23 mouse cellular contexts compared by ENCODE assay signal in the genomic region with DNA sequence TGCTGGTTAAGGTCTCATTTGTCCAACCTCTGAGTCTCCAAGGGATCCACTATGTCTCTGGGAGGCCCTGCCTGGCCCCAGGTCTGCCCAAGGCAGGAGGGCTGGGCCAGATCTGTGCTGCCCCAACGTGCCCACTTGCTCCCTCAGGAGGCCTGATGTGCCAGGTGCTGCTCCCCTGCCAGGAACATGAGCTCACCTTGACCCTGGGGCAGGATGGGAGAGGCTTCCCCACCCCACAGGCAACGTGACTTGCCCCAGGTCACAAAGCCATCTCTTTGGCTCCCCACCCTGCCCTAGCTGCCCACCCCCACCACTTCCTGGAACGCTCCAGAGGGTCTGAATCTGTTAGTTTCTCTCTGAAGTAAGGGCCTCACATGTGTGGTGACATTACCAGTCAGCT. TPM values are rescaled to one million over a fixed set of nuclear protein-coding genes. Genes with fewer than 3 reads are reported as not detected.
DNase-seq lines count a peak whose midpoint lies in the region; ATAC-seq lines count a peak whose summit lies in the region.
"Had no signal": no experiment of that assay in that cellular context is flagged by ENCODE, and none has a peak within 500 bp of the region (broad histone marks: within the 10 kb centered on the region; RNA-seq: fewer than 3 reads in every experiment).

No protein-coding gene starts in this region.

- H3K9ac ChIP-seq in forebrain, embryonic 14.5 days (ENCODE audit: low read length), result no peak overlapping the region
- no peak overlapping the region for H3K9ac ChIP-seq in liver, embryonic 12.5 days
- H3K9ac ChIP-seq in liver, embryonic 13.5 days, result no peak overlapping the region
- H3K9ac ChIP-seq: kidney, embryonic 15.5 days; midbrain, embryonic 13.5 days; neural tube, embryonic 12.5 days had no signal

- H3K4me2 ChIP-seq in forebrain, embryonic 14.5 days (ENCODE audit: low read length), result no peak overlapping the region
- no peak overlapping the region for H3K4me2 ChIP-seq in liver, embryonic 12.5 days
- H3K4me2 ChIP-seq in liver, embryonic 13.5 days, result no peak overlapping the region
- H3K4me2 ChIP-seq: heart, embryonic 11.5 days; kidney, embryonic 15.5 days; midbrain, embryonic 13.5 days; neural tube, embryonic 12.5 days had no signal

- peaks cover 23% of the 10 kb centered on the region for H3K4me1 ChIP-seq in forebrain, embryonic 10.5 days
- no peaks in the 10 kb centered on the region for H3K4me1 ChIP-seq in forebrain, embryonic 14.5 days (ENCODE audit: control insufficient read depth, insufficient read depth, low read length)
- H3K4me1 ChIP-seq in liver, embryonic 12.5 days, result peaks cover 37% of the 10 kb centered on the region
- H3K4me1 ChIP-seq in liver, embryonic 13.5 days (replicated peaks), result peaks cover 37% of the 10 kb centered on the region
- H3K4me1 ChIP-seq: neural tube, embryonic 12.5 days had no signal

- 58% methylated on average over 3 of the region's 3 CpGs for WGBS in forebrain, embryonic 10.5 days
- 68% methylated on average over 3 of the region's 3 CpGs for WGBS in forebrain, embryonic 14.5 days
- WGBS in liver, embryonic 12.5 days (ENCODE audit: insufficient replicate concordance), result 23% methylated on average over 3 of the region's 3 CpGs
- WGBS in liver, embryonic 13.5 days (ENCODE audit: insufficient replicate concordance), result 24% methylated on average over 3 of the region's 3 CpGs

- no peak for DNase-seq in forebrain, embryonic 10.5 days (ENCODE audit: extremely low spot score, low spot score)
- no peak for DNase-seq in forebrain, embryonic 14.5 days (ENCODE audit: low spot score)
- DNase-seq in liver (no peak), ES-CJ7 (ENCODE audit: low read depth, low spot score) (peak; percentile 41)
- no peak for DNase-seq in liver, embryonic 13.5 days
- DNase-seq in spleen, postnatal 36 days (ENCODE audit: low spot score in 2 of 2), result no peak
- DNase-seq in left cerebral cortex, adult 11 months (ENCODE audit: low spot score), result no peak
- DNase-seq: adrenal gland, postnatal 36 days; cerebellum, adult 9-10 months; gastrocnemius, adult 2 months; kidney, adult 11 months; kidney, postnatal 4 days; right cerebral cortex, postnatal 14 days; spleen, adult 18-20 months; thymus, adult 18-20 months; thymus, postnatal 4 days had no signal

- no peak for ATAC-seq in forebrain, embryonic 14.5 days
- ATAC-seq in liver, embryonic 12.5 days, result no peak
- ATAC-seq in liver, embryonic 13.5 days (ENCODE audit: low read depth), result no peak
- ATAC-seq: hindbrain, postnatal 0 days; midbrain, embryonic 13.5 days had no signal

- no peaks in the 10 kb centered on the region for H3K36me3 ChIP-seq in forebrain, embryonic 10.5 days (replicated peaks)
- H3K36me3 ChIP-seq in forebrain, embryonic 14.5 days (ENCODE audit: control insufficient read depth, insufficient read depth, low read length), result no peaks in the 10 kb centered on the region
- H3K36me3 ChIP-seq in liver, embryonic 12.5 days, result no peaks in the 10 kb centered on the region
- H3K36me3 ChIP-seq in liver, embryonic 13.5 days, result no peaks in the 10 kb centered on the region
- H3K36me3 ChIP-seq: kidney, embryonic 15.5 days; midbrain, embryonic 13.5 days; neural tube, embryonic 12.5 days had no signal

- H3K27me3 ChIP-seq in forebrain, embryonic 10.5 days (ENCODE audit: poor library complexity, severe bottlenecking), result peaks cover 25% of the 10 kb centered on the region
- no peaks in the 10 kb centered on the region for H3K27me3 ChIP-seq in forebrain, embryonic 14.5 days (replicated peaks; ENCODE audit: control insufficient read depth, insufficient read depth, low read length)
- 0 out of 2 replicates have a peak, but pooled peaks cover under 1% of the 10 kb centered on the region for H3K27me3 ChIP-seq in liver, embryonic 12.5 days (replicated peaks)
- no peaks in the 10 kb centered on the region for H3K27me3 ChIP-seq in liver, embryonic 13.5 days
- H3K27me3 ChIP-seq: kidney, embryonic 15.5 days; neural tube, embryonic 12.5 days had no signal

- H3K27ac ChIP-seq in forebrain, embryonic 10.5 days, result 0 out of 2 replicates have a peak overlapping the region, but pooled peaks have one; percentile 6
- no peak overlapping the region for H3K27ac ChIP-seq in forebrain, embryonic 14.5 days (ENCODE audit: low read depth, low read length)
- H3K27ac ChIP-seq in liver, embryonic 12.5 days, result peak overlapping the region; percentile 46; the same call in 1 of the 2 replicates
- H3K27ac ChIP-seq in liver, embryonic 13.5 days, result peak overlapping the region; percentile 47; the same call in 1 of the 2 replicates
- H3K27ac ChIP-seq: gastrocnemius, adult 2 months; hindbrain, postnatal 0 days; kidney, embryonic 15.5 days; macrophage; midbrain, embryonic 13.5 days; neural tube, embryonic 12.5 days had no signal

- no peaks in the 10 kb centered on the region for H3K9me3 ChIP-seq in forebrain, embryonic 10.5 days
- H3K9me3 ChIP-seq in forebrain, embryonic 14.5 days (replicated peaks; ENCODE audit: control insufficient read depth, low read length), result no peaks in the 10 kb centered on the region
- no peaks in the 10 kb centered on the region for H3K9me3 ChIP-seq in liver, embryonic 12.5 days (replicated peaks)
- H3K9me3 ChIP-seq in liver, embryonic 13.5 days (replicated peaks), result no peaks in the 10 kb centered on the region
- H3K9me3 ChIP-seq: kidney, embryonic 15.5 days; midbrain, embryonic 13.5 days; neural tube, embryonic 12.5 days had no signal

- no peak overlapping the region for H3K4me3 ChIP-seq in forebrain, embryonic 10.5 days
- H3K4me3 ChIP-seq in forebrain, embryonic 14.5 days (ENCODE audit: low read depth, low read length), result no peak overlapping the region
- no peak overlapping the region for H3K4me3 ChIP-seq in liver, embryonic 12.5 days
- no peak overlapping the region for H3K4me3 ChIP-seq in liver, embryonic 13.5 days (replicated peaks)
- H3K4me3 ChIP-seq: gastrocnemius, adult 2 months; kidney, embryonic 15.5 days; midbrain, embryonic 13.5 days; neural tube, embryonic 12.5 days had no signal

RNA-seq across cellular contexts. Expression of gene Tmem129, which starts 22.8 kb away (rescaled TPM):
- 38.0 and 39.5 TPM in 2 replicates for polyA plus RNA-seq in forebrain, embryonic 10.5 days (2016; fragmentation: Nextera tagmentation; extraction: Ambion mirVana)
- 35.8 and 39.5 TPM in 2 replicates for polyA plus RNA-seq in forebrain, embryonic 14.5 days (2014; fragmentation: Nextera tagmentation; extraction: Ambion mirVana)
- 26.4 and 27.3 TPM in 2 replicates for polyA plus RNA-seq in liver, embryonic 12.5 days (2016; fragmentation: Nextera tagmentation; extraction: Ambion mirVana)
- polyA plus RNA-seq in liver, embryonic 13.5 days (2015; fragmentation: Nextera tagmentation; extraction: Ambion mirVana), result 20.2 and 21.9 TPM in 2 replicates

RNA-seq across cellular contexts. Expression of gene Tacc3, which starts 23.1 kb away (rescaled TPM):
- polyA plus RNA-seq in forebrain, embryonic 10.5 days (2016; fragmentation: Nextera tagmentation; extraction: Ambion mirVana), result 349 TPM in 2 replicates
- polyA plus RNA-seq in forebrain, embryonic 14.5 days (2014; fragmentation: Nextera tagmentation; extraction: Ambion mirVana), result 94.5 and 98.2 TPM in 2 replicates
- 199 and 203 TPM in 2 replicates for polyA plus RNA-seq in liver, embryonic 12.5 days (2016; fragmentation: Nextera tagmentation; extraction: Ambion mirVana)
- 158 and 183 TPM in 2 replicates for polyA plus RNA-seq in liver, embryonic 13.5 days (2015; fragmentation: Nextera tagmentation; extraction: Ambion mirVana)

RNA-seq across cellular contexts. Expression of gene Slbp, which starts 28.7 kb away (rescaled TPM):
- polyA plus RNA-seq in forebrain, embryonic 10.5 days (2016; fragmentation: Nextera tagmentation; extraction: Ambion mirVana), result 335 and 357 TPM in 2 replicates
- polyA plus RNA-seq in forebrain, embryonic 14.5 days (2014; fragmentation: Nextera tagmentation; extraction: Ambion mirVana), result 154 and 159 TPM in 2 replicates
- polyA plus RNA-seq in liver, embryonic 12.5 days (2016; fragmentation: Nextera tagmentation; extraction: Ambion mirVana), result 326 and 340 TPM in 2 replicates
- 319 and 390 TPM in 2 replicates for polyA plus RNA-seq in liver, embryonic 13.5 days (2015; fragmentation: Nextera tagmentation; extraction: Ambion mirVana)

RNA-seq across cellular contexts. Expression of gene Fgfr3, which starts 40.4 kb away (rescaled TPM):
- polyA plus RNA-seq in forebrain, embryonic 10.5 days (2016; fragmentation: Nextera tagmentation; extraction: Ambion mirVana), result 33.4 and 39.1 TPM in 2 replicates
- polyA plus RNA-seq in forebrain, embryonic 14.5 days (2014; fragmentation: Nextera tagmentation; extraction: Ambion mirVana), result 27.5 and 30.8 TPM in 2 replicates
- polyA plus RNA-seq in liver, embryonic 12.5 days (2016; fragmentation: Nextera tagmentation; extraction: Ambion mirVana), result 4.5 and 4.8 TPM in 2 replicates
- polyA plus RNA-seq in liver, embryonic 13.5 days (2015; fragmentation: Nextera tagmentation; extraction: Ambion mirVana), result 1.7 and 2.7 TPM in 2 replicates
- polyA plus RNA-seq: macrophage had no signal

RNA-seq across cellular contexts. Expression of gene Gm9903, which starts 51.3 kb away (rescaled TPM):
- polyA plus RNA-seq in forebrain, embryonic 10.5 days (2016; fragmentation: Nextera tagmentation; extraction: Ambion mirVana), result 0.41 and 0.52 TPM in 2 replicates
- polyA plus RNA-seq in forebrain, embryonic 14.5 days (2014; fragmentation: Nextera tagmentation; extraction: Ambion mirVana), result 0.45 and 0.48 TPM in 2 replicates
- 0.11 and 0.19 TPM in 2 replicates for polyA plus RNA-seq in liver, embryonic 12.5 days (2016; fragmentation: Nextera tagmentation; extraction: Ambion mirVana)
- 0.13 TPM in 1 of 2 replicates, not detected in the other for polyA plus RNA-seq in liver, embryonic 13.5 days (2015; fragmentation: Nextera tagmentation; extraction: Ambion mirVana)
